Mouse (Mus musculus) heart, embryonic 12.5 days (tissue): ENCODE data around the gene Pcp4l1. TPM values are rescaled to one million over a fixed set of nuclear protein-coding genes. Genes with fewer than 3 reads are reported as not detected.
"Not testable (repeated sequence)": the region's sequence is repeated elsewhere in the genome, so short reads cannot be mapped to it uniquely, and the experiment has no call there.

Experiments used
- ATAC-seq: fragments of 200-750 bp; cut with Nextera tagmentation; 2 replicates; pipeline ENCODE4 v1.8.0; 2017; ENCODE audit warnings: moderate TSS enrichment, moderate library complexity; ENCODE audit not compliant: insufficient number of reproducible peaks, low FRiP score
- H3K27ac ChIP-seq: fragments of 300-500 bp; sonication (generic); 2 replicates; pipeline ENCODE4 v1.5.1; 2016; ENCODE audit warnings: mild to moderate bottlenecking, moderate library complexity; ENCODE audit not compliant: poor library complexity, severe bottlenecking
- H3K27me3 ChIP-seq: fragments of 300-500 bp; sonication (generic); replicated peaks from 2 replicates; pipeline ENCODE4 v1.6.1; 2016; ENCODE audit warnings: mild to moderate bottlenecking, moderate library complexity
- H3K36me3 ChIP-seq: fragments of 300-500 bp; sonication (generic); 2 replicates; pipeline ENCODE4 v1.6.1; 2016; ENCODE audit warnings: mild to moderate bottlenecking, moderate library complexity
- H3K4me1 ChIP-seq: fragments of 300-500 bp; sonication (generic); replicated peaks from 2 replicates; pipeline ENCODE4 v1.6.1; 2016; ENCODE audit warnings: mild to moderate bottlenecking
- H3K4me2 ChIP-seq: fragments of 300-500 bp; sonication (generic); 2 replicates; pipeline ENCODE4 v1.6.1; 2016; ENCODE audit warnings: mild to moderate bottlenecking, moderate library complexity
- H3K4me3 ChIP-seq: fragments of 300-500 bp; sonication (generic); 2 replicates; pipeline ENCODE4 v1.5.1; 2016; ENCODE audit warnings: mild to moderate bottlenecking
- H3K9ac ChIP-seq: fragments of 300-500 bp; sonication (generic); 2 replicates; pipeline ENCODE4 v1.6.1; 2016; ENCODE audit warnings: mild to moderate bottlenecking, moderate library complexity
- H3K9me3 ChIP-seq: fragments of 300-500 bp; sonication (generic); replicated peaks from 2 replicates; pipeline ENCODE4 v1.6.1; 2016; ENCODE audit warnings: mild to moderate bottlenecking, moderate library complexity
- WGBS: fragments of 180-500 bp; shearing (Covaris S2); methylation state at CpG from one replicate; pipeline ENCODE4 v1.1.7; 2016; 5-methylcytosine and 5-hydroxymethylcytosine counted together
- polyA plus RNA-seq: library from polyadenylated mRNA; unstranded; fragments of >200 nt; fragmentation: Nextera tagmentation; extraction: Ambion mirVana; gene quantifications from 2 replicates; pipeline ENCODE4 v1.2.1, GENCODE M21; 2016

The Pcp4l1 gene
- polyA plus RNA-seq: 32.7 and 33.4 TPM in 2 replicates

DNA sequence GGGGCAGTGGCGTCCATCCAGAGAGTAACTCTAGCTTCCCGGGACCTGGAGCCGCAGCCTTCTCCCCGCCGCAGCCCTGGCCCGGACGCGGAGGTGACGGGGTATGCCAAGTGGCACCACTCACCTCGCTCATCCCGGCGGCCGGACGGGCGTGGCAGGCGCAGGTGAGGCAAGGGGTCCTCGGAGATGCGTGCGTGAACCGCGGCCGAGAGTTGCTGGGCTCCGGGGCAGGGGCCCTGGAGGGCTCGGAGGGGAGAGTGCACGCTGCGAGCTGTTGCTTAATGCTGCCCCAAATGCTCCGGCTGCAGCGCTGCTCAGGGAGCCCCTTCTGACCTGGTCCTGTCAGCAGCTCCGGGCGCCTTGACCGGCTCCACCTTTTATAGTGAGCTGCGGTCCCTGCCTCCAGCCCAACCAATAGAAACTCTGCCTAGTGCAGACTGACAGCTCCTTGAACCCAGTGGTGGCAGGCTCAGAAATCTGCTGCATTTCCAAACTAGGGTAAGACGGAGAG, at the start of gene Pcp4l1:
TSS of gene Pcp4l1 (minus strand) at position 382 of the 511 bp plus-strand sequence.
- H3K27ac ChIP-seq: peak within 1 kb of the TSS; percentile 60; the same call in 1 of the 2 replicates

DNA sequence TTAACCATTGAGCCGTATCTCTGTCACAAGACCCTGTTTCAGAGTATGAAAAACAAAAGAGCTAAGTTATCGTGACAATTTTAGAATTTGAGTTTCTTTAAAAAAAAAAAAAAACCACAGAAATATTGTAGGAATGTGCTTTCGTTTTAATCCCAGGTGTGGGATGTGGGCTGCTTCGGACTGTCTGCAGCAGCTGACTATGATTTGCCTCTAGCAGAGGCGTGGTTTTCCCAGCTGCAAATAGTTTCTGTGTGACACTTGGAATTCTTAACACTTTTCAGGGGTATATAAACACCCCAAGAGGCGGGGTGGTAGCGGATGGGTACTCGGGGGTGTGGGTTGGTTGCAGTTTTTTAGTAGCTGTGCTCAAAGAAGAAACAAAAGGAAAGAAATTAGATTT, 49.3 kb upstream of the Pcp4l1 start:
- Histone ChIP-seq H3K27ac (no peak overlapping the region), H3K4me2 (no peak overlapping the region), H3K36me3 (peaks cover 49% of the 10 kb centered on the region), H3K4me1 (peaks cover 33% of the 10 kb centered on the region), H3K27me3 (no peaks in the 10 kb centered on the region), H3K4me3 (peak overlapping the region; percentile 75; the same call in 1 of the 2 replicates), H3K9ac (no peak overlapping the region), H3K9me3 (no peaks in the 10 kb centered on the region)
- 86% methylated on average over 8 of the region's 8 CpGs for WGBS
- ATAC-seq: no peak

More for the DNA sequence above, at the start of gene Pcp4l1:
- H3K9ac ChIP-seq: peak within 1 kb of the TSS; percentile 86
- H3K27me3 ChIP-seq: peaks cover 24% of the 10 kb centered on the region
- no peaks in the 10 kb centered on the region for H3K36me3 ChIP-seq
- H3K9me3 ChIP-seq: no peaks in the 10 kb centered on the region
- peak within 1 kb of the TSS; percentile 74 for H3K4me3 ChIP-seq
- ATAC-seq: peak; percentile 86
- peaks cover 36% of the 10 kb centered on the region for H3K4me1 ChIP-seq
- under 1% methylated on average over 33 of the region's 33 CpGs for WGBS
- peak within 1 kb of the TSS; percentile 98 for H3K4me2 ChIP-seq

DNA sequence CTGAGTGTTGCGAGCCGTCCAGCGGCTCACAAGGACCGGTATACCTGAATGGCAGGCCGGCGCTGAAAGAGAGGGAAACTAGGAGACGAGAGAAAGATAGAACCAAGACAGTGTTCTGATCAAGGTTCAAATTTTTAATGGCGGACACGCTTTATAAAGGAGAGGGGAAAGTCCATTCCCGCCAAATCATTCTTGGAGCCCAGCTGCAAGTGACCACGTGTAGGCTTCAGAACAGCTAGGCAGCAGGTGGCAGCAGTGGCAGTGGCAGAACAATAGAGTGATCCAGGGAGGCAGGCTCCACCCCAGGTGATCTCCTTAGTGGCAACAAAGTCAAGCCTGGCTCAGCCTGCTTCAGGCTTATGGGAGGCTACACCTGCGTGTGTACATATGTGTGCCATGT, 45.9 kb upstream of the Pcp4l1 start:
- H3K4me3 ChIP-seq: not testable (repeated sequence)
- WGBS: 84% methylated on average over 12 of the region's 12 CpGs

DNA sequence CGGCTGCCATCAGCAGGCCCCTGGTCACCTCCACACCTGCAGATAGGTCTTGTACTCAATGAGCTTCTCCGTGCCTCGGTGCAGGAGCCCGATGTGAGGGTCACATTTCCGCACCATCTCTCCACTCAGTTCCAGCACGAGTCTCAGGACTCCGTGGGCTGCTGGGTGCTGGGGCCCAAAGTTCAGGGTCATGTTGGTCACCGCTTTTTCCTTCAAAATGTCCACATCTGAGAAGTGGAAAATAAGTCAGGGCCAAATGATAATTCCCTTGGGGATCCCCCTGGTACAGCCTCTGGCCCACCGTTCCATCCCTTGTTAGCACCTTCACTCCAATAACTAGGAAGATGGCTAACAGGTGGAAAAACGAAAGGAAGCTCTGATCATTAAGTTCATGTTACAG, 44.8 kb upstream of the Pcp4l1 start:
- no peaks in the 10 kb centered on the region for H3K27me3 ChIP-seq
- H3K36me3 ChIP-seq: peaks cover 89% of the 10 kb centered on the region
- no peaks in the 10 kb centered on the region for H3K9me3 ChIP-seq
- H3K9ac ChIP-seq: peak overlapping the region; percentile 32; the same call in 1 of the 2 replicates
- no peak overlapping the region for H3K4me3 ChIP-seq
- no peak for ATAC-seq
- H3K27ac ChIP-seq: no peak overlapping the region
- WGBS: 90% methylated on average over 10 of the region's 10 CpGs
- no peak overlapping the region for H3K4me2 ChIP-seq
- peaks cover 6% of the 10 kb centered on the region for H3K4me1 ChIP-seq

More for the DNA sequence above, 45.9 kb upstream of the Pcp4l1 start:
- not testable (repeated sequence) for ATAC-seq, H3K4me2 ChIP-seq, H3K9ac ChIP-seq, H3K9me3 ChIP-seq, H3K27ac ChIP-seq, H3K27me3 ChIP-seq
- Histone ChIP-seq H3K36me3 (peaks cover 79% of the 10 kb centered on the region), H3K4me1 (peaks cover 11% of the 10 kb centered on the region)

DNA sequence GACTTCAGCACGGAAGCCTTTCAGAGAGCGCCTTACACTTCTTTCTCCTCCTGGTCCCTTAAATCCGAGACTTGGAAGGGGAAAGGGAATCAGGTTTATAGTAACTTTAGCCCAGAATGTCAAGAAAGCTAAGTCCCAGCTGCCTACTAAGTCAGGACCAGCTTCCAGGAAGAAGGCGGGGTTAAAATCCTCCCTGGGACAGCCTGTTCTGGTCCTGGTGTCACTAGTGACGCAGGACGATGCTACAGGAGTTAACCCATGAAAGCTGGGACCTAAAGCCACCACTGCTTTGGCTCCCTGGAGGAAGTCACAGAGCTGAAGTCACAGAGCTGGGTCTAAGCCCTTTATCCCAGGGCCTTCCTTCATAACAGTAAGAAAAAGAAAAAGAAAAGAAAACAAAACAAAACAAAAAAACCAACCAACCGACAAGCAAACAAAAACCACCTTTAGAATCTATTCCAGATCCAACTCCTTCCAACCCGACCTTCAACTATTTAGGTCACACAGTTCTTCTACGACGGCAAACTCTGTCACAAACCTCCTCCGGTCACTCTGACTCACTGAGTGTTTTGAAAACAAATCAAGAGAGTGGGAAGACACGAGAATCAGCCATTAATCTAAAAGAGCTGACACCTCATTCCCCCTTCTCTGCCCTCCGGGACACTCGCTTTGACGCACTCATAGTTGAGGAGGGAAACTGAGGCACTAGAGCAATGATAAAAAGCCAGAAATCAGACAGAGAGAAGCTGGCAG, 44.1 kb upstream of the Pcp4l1 start:
- Histone ChIP-seq H3K4me2 (no peak overlapping the region), H3K27ac (no peak overlapping the region), H3K36me3 (peaks cover 91% of the 10 kb centered on the region), H3K4me1 (peaks cover 3% of the 10 kb centered on the region; the same call in 1 of the 2 replicates), H3K9me3 (no peaks in the 10 kb centered on the region), H3K4me3 (no peak overlapping the region), H3K9ac (peak overlapping the region; percentile 32; the same call in 1 of the 2 replicates), H3K27me3 (no peaks in the 10 kb centered on the region)
- no peak for ATAC-seq
- 75% methylated on average over 15 of the region's 15 CpGs for WGBS

DNA sequence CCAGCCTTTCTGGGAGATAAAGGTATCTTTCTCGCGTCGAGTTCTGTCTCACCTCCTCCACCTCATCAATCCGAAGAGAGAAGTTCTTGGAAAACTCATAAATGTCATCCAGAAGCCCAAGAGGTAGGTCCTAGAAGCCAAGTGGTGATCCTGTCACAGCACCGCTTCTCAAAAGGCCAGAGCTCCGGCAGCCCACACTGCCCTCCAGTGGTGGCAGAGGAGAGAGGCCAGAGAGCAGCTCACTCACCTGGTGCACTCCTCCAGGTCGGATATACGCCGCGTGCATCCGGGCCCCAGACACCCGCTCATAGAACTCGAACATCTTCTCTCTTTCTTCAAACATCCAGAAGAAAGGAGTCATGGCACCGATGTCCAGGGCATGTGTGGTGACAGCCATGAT, 42.4 kb upstream of the Pcp4l1 start:
- H3K36me3 ChIP-seq: peaks cover 95% of the 10 kb centered on the region
- no peak for ATAC-seq
- H3K4me1 ChIP-seq: peaks cover 12% of the 10 kb centered on the region
- WGBS: 73% methylated on average over 14 of the region's 14 CpGs
- no peak overlapping the region for H3K4me2 ChIP-seq
- H3K27ac ChIP-seq: no peak overlapping the region
- no peak overlapping the region for H3K9ac ChIP-seq
- no peaks in the 10 kb centered on the region for H3K9me3 ChIP-seq
- H3K4me3 ChIP-seq: no peak overlapping the region
- no peaks in the 10 kb centered on the region for H3K27me3 ChIP-seq

DNA sequence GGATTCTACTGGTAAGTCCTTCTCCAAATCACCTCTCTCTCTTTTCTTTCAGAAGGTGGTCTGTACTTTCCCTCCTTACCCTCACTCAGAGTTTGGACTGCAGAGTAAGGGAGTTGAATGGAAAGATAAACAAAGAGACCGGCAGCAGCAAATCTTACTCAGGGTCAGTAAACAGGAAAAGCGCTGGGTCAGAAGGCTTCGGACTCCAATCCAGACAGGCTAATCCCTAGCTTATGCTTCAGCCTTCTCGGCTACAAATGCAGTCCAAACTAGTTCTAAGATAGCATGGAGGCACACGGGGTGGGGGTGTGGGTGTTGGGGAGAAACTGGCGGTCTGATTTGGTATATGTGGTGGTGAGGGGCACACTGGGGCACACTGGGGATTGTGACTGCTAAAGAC, 41.4 kb upstream of the Pcp4l1 start:
- H3K36me3 ChIP-seq: peaks cover 85% of the 10 kb centered on the region
- 69% methylated on average over 6 of the region's 6 CpGs for WGBS
- H3K9me3 ChIP-seq: no peaks in the 10 kb centered on the region
- no peak overlapping the region for H3K9ac ChIP-seq
- ATAC-seq: no peak
- H3K27me3 ChIP-seq: no peaks in the 10 kb centered on the region
- no peak overlapping the region for H3K4me2 ChIP-seq
- peaks cover 17% of the 10 kb centered on the region for H3K4me1 ChIP-seq
- no peak overlapping the region for H3K27ac ChIP-seq
- H3K4me3 ChIP-seq: no peak overlapping the region

DNA sequence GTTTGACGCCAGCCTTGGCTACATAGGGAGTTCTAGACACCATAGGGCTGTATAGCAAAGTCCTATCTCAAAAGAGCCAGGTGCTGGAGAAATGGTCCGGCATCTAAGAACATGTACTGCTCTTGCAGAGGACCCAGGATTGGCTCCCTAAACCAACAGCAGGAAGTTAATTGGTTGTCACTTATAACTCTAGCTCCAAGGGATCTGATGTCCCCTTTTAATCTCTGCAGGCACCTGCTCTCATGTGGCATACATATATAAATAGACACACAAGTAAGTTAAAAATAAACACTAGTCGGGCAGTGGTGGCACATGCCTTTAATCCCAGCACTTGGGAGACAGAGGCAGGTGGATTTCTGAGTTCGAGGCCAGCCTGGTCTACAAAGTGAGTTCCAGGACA, 39.7 kb upstream of the Pcp4l1 start:
- H3K4me1 ChIP-seq: peaks cover 17% of the 10 kb centered on the region
- no peaks in the 10 kb centered on the region for H3K27me3 ChIP-seq
- peaks cover 68% of the 10 kb centered on the region for H3K36me3 ChIP-seq
- no peak for ATAC-seq
- no peak overlapping the region for H3K4me2 ChIP-seq
- H3K4me3 ChIP-seq: no peak overlapping the region
- no peak overlapping the region for H3K27ac ChIP-seq
- H3K9ac ChIP-seq: no peak overlapping the region
- WGBS: 61% methylated on average over 4 of the region's 4 CpGs
- H3K9me3 ChIP-seq: no peaks in the 10 kb centered on the region

DNA sequence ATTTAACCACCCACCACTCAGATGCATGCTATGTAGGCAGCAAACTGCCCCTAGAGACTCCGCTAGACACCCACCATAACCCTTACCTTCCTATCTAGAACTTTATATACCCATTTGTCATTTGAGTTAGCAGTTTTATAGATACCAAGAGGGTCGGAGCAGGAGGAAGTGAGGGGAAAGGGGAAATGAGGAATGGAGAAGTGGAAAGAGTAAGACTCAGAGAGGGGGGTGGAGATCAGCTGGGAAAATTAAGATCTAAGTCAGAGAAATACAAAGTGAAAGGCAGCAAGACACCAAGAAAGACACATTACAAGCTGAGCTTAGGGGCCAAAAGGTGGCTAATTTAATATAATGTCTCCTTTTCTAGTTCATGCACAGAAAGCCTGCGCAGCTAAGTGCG, 38.5 kb upstream of the Pcp4l1 start:
- Histone ChIP-seq H3K27me3 (no peaks in the 10 kb centered on the region), H3K36me3 (peaks cover 58% of the 10 kb centered on the region), H3K4me1 (peaks cover 17% of the 10 kb centered on the region), H3K27ac (no peak overlapping the region), H3K4me3 (no peak overlapping the region), H3K9ac (no peak overlapping the region), H3K4me2 (no peak overlapping the region), H3K9me3 (no peaks in the 10 kb centered on the region)
- 89% methylated on average over 4 of the region's 4 CpGs for WGBS
- no peak for ATAC-seq

DNA sequence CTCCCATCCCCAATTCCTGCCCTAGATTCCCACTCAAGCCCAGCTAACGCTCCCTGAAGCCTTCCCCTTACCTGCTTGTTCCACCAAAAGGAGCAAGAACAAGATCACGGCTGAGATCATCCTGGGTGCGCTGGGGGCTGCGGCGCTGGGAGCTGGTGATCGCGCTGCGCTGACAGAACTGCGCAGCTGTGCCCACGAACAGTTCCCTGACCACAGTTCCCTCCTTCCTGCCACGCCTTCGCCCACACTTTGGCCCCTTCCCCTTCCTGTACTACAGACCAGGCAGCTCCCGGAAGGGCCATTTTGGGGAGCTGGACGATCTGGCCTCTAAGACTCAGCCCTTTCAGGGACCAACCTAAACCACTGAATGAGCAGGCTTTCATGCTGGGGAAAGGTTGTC, 38.1 kb upstream of the Pcp4l1 start, which contains the start of gene Fcer1g:
TSS of gene Fcer1g (minus strand) at position 240 of the 400 bp plus-strand sequence.
- ATAC-seq: no peak
- H3K9ac ChIP-seq: no peak within 1 kb of the TSS
- no peak within 1 kb of the TSS for H3K4me3 ChIP-seq
- 89% methylated on average over 14 of the region's 14 CpGs for WGBS
- H3K4me1 ChIP-seq: peaks cover 17% of the 10 kb centered on the region
- H3K27ac ChIP-seq: no peak within 1 kb of the TSS
- H3K4me2 ChIP-seq: no peak within 1 kb of the TSS
- no peaks in the 10 kb centered on the region for H3K27me3 ChIP-seq
- H3K36me3 ChIP-seq: peaks cover 55% of the 10 kb centered on the region
- H3K9me3 ChIP-seq: no peaks in the 10 kb centered on the region

DNA sequence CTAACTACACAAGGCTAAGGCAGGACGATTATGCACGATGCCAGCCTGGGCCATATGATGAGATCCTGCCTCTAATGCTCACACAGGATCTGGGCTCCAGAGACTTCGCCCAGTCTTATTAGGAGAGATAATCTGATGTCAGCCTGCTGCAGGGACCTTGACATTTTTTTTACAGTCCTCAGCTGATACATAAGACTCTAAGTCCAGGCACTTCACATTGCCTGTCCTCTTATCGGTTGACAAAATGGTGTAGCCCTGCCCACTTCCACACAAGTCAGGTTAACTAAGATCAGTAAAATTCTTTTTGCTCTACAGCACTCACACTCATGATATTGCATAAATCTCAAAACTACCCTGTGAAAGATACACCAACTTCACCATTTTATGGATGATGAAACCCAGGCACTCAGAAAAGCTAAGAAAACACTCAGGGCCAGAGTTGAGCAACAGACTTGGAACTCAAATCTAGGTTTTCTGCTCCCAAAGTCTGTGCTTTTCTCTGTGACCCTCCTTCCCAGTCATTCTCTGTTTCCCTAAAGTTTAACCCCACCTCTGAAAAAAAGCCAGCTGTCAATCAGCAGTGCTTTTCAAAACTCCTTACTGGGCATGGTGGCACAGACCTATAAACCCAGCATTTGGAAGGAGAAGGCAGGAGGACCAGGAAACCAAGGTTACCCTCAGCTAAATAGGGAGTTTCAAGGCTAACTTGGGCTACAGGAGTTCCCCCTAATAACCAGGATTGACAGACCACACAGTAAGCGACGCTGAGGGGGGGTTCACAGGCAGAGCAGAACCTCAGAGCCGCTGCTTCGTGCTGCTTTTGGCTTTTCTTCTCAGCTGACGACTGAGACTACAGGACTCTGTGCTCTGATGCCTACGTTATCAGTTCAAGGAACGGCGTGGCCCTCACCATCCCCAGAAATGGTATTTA, 37.0 kb upstream of the Pcp4l1 start:
- no peak overlapping the region for H3K4me3 ChIP-seq
- no peaks in the 10 kb centered on the region for H3K9me3 ChIP-seq
- H3K4me1 ChIP-seq: peaks cover 21% of the 10 kb centered on the region
- no peaks in the 10 kb centered on the region for H3K27me3 ChIP-seq
- peaks cover 45% of the 10 kb centered on the region for H3K36me3 ChIP-seq
- no peak overlapping the region for H3K4me2 ChIP-seq
- no peak overlapping the region for H3K9ac ChIP-seq
- no peak for ATAC-seq
- 54% methylated on average over 12 of the region's 12 CpGs for WGBS
- no peak overlapping the region for H3K27ac ChIP-seq
